Mouse (Mus musculus) ES-Bruce4 (cell line): ENCODE results near the gene Dusp10. TPM values are rescaled to one million over a fixed set of nuclear protein-coding genes. Genes with fewer than 3 reads are reported as not detected.

Source experiments
- H3K27ac ChIP-seq: 2 replicates; pipeline ENCODE4 v1.5.1; 2012; ENCODE audit warnings: low read length, inconsistent platforms; ENCODE audit not compliant: insufficient read depth
- H3K27me3 ChIP-seq: 2 replicates; pipeline ENCODE4 v1.6.1; 2012; ENCODE audit warnings: mild to moderate bottlenecking, low read length, inconsistent platforms; ENCODE audit not compliant: control insufficient read depth, poor library complexity, insufficient read depth, severe bottlenecking
- H3K36me3 ChIP-seq: 2 replicates; pipeline ENCODE4 v1.6.1; 2012; ENCODE audit warnings: inconsistent platforms, mild to moderate bottlenecking, low read length, moderate library complexity; ENCODE audit not compliant: control insufficient read depth, poor library complexity, insufficient read depth, severe bottlenecking
- H3K4me1 ChIP-seq: one replicate; pipeline ENCODE4 v1.8.1; 2011; ENCODE audit warnings: low read length; ENCODE audit not compliant: control insufficient read depth, insufficient read depth
- H3K4me3 ChIP-seq: 2 replicates; pipeline ENCODE4 v1.5.1; 2011; ENCODE audit warnings: low read depth, mild to moderate bottlenecking, low read length
- H3K9ac ChIP-seq: 2 replicates; pipeline ENCODE4 v1.6.1; 2012; ENCODE audit warnings: low read depth, mild to moderate bottlenecking, inconsistent platforms; ENCODE audit not compliant: poor library complexity, severe bottlenecking
- H3K9me3 ChIP-seq: replicated peaks from 2 replicates; pipeline ENCODE4 v1.6.1; 2012; ENCODE audit warnings: mild to moderate bottlenecking, low read length, inconsistent platforms; ENCODE audit not compliant: control insufficient read depth, poor library complexity, insufficient read depth, severe bottlenecking
- CTCF ChIP-seq: IDR thresholded peaks from one replicate; pipeline ENCODE4 v1.8.1; 2011; ENCODE audit warnings: low read depth, low read length
- EP300 ChIP-seq: IDR thresholded peaks from 2 replicates; pipeline ENCODE4 v1.6.1; 2011; ENCODE audit warnings: low read depth, low read length; ENCODE audit not compliant: insufficient read depth
- POLR2A ChIP-seq: IDR thresholded peaks from one replicate; pipeline ENCODE4 v1.8.1; 2011; ENCODE audit warnings: low read length; ENCODE audit not compliant: insufficient read depth
- polyA plus RNA-seq: library from polyadenylated mRNA; stranded (reverse); fragments of >200 nt; gene quantifications from 2 replicates; pipeline ENCODE4 v1.2.4, GENCODE M21; 2011; ENCODE audit warnings: low read depth; ENCODE audit not compliant: missing spikeins, insufficient read depth, insufficient read length

Gene Dusp10
- polyA plus RNA-seq, 1 experiment, result 5.9 TPM

DNA sequence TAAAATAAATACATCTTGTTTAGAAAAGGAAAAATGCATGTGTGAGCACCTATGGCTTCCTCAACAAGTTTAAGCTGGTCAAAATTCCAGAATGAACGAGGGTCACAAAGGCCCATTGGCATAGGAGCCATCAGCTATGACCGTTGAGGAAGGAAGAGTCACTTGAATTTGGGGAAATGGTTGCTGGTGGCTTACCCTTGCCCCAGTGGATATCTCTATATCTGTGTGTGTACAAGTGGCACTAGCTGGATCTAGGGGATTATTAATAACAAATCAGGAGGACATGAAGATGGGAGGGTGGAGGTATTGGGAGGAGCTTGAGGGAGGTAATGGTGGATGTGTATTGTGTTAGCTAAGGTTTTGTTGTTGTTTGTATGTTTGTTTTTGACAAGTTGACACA lies 21.2 kb upstream of the Dusp10 start:
- no peaks in the 10 kb centered on the region; the same call in 1 of the 2 replicates for H3K27me3 ChIP-seq
- no peak for TF ChIP-seq EP300

GRCm38 (mm10) chr1:183997207-183997606 lies 15.9 kb upstream of the Dusp10 start:
- Histone ChIP-seq H3K9me3 (no peaks in the 10 kb centered on the region; the same call in 1 of the 2 replicates), H3K9ac (no peak overlapping the region), H3K27me3 (no peaks in the 10 kb centered on the region), H3K4me1 (no peaks in the 10 kb centered on the region), H3K27ac (no peak overlapping the region), H3K4me3 (no peak overlapping the region), H3K36me3 (no peaks in the 10 kb centered on the region)
- no peak for TF ChIP-seq POLR2A
- no peak for TF ChIP-seq CTCF
- TF ChIP-seq EP300, result no peak

More for the DNA sequence above, 21.2 kb upstream of the Dusp10 start:
- Histone ChIP-seq H3K9me3 (no peaks in the 10 kb centered on the region), H3K36me3 (no peaks in the 10 kb centered on the region), H3K4me3 (no peak overlapping the region), H3K27ac (no peak overlapping the region), H3K9ac (no peak overlapping the region), H3K4me1 (no peaks in the 10 kb centered on the region)

GRCm38 (mm10) chr1:184002470-184002869 lies 10.6 kb upstream of the Dusp10 start:
- H3K4me3 ChIP-seq, result no peak overlapping the region
- H3K9me3 ChIP-seq, result no peaks in the 10 kb centered on the region; the same call in 1 of the 2 replicates
- no peaks in the 10 kb centered on the region for H3K4me1 ChIP-seq
- H3K27me3 ChIP-seq, result no peaks in the 10 kb centered on the region
- H3K27ac ChIP-seq, result no peak overlapping the region
- no peak for TF ChIP-seq EP300
- no peak for TF ChIP-seq CTCF
- TF ChIP-seq POLR2A, result no peak
- no peak overlapping the region for H3K9ac ChIP-seq
- no peaks in the 10 kb centered on the region for H3K36me3 ChIP-seq

- no peak overlapping the region for H3K27ac ChIP-seq
- no peak overlapping the region for H3K9ac ChIP-seq
- H3K4me1 ChIP-seq, result no peaks in the 10 kb centered on the region
- no peak for TF ChIP-seq EP300
- no peak for TF ChIP-seq CTCF
- TF ChIP-seq POLR2A, result no peak
- H3K9me3 ChIP-seq, result no peaks in the 10 kb centered on the region; the same call in 1 of the 2 replicates
- H3K36me3 ChIP-seq, result no peaks in the 10 kb centered on the region
- no peaks in the 10 kb centered on the region for H3K27me3 ChIP-seq
- H3K4me3 ChIP-seq, result no peak overlapping the region
Measured at GRCm38 (mm10) chr1:184004311-184004710, 8.8 kb upstream of the Dusp10 start.

DNA sequence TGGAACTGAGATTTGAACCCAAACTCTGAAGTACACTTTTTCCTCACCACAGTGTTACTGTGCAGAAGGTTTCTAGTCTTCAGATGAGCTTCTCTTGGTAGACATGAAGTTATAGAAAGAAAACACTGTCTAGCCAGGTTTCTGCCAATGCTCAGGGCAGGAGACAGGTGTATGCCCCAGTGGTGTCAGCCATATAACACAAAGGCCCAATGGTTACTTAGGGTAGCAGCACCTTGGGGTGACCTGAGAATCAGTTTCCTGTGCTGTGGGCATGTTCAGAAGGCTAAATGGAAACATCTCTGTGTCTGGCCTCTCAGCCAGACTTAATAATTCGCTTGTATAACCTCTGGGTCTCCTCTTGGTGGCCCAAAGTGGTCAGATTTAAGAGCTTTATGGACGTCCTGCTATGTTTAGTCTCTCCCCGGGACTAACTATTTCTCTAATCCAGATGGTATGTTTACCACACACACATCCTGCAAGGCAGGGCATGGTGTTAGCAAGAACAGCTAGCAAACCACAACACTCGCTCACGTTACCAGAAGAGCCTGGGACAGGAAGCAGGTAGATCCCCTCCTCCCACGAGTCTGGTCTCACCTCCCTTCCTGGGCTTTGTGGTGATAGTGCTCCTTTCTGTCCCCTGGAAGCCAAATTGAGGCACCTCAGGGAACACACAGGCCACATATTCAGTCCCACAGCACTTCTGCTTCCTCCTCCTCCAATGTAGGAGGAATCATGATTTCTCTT lies 7.6 kb upstream of the Dusp10 start:
- Histone ChIP-seq H3K36me3 (no peaks in the 10 kb centered on the region), H3K4me1 (no peaks in the 10 kb centered on the region), H3K27me3 (no peaks in the 10 kb centered on the region), H3K9ac (no peak overlapping the region), H3K27ac (no peak overlapping the region), H3K4me3 (no peak overlapping the region), H3K9me3 (no peaks in the 10 kb centered on the region; the same call in 1 of the 2 replicates)
- TF ChIP-seq POLR2A (no peak), CTCF (no peak), EP300 (no peak)

- Histone ChIP-seq H3K4me3 (no peak overlapping the region), H3K4me1 (no peaks in the 10 kb centered on the region), H3K27ac (no peak overlapping the region), H3K27me3 (no peaks in the 10 kb centered on the region), H3K9me3 (no peaks in the 10 kb centered on the region; the same call in 1 of the 2 replicates), H3K9ac (no peak overlapping the region), H3K36me3 (no peaks in the 10 kb centered on the region)
- TF ChIP-seq EP300 (no peak), CTCF (no peak), POLR2A (no peak)
Measured at GRCm38 (mm10) chr1:184006086-184006485, 7.0 kb upstream of the Dusp10 start.
